Mouse (Mus musculus): ENCODE results near the gene Hibadh. TPM values are rescaled to one million over a fixed set of nuclear protein-coding genes. Genes with fewer than 3 reads are reported as not detected.

The Hibadh gene
- polyA plus RNA-seq, 1 experiment: 0.50 TPM

GRCm38 (mm10) chr6:52502986-52503385 is 137.2 kb downstream of the Hibadh start:
- no peak for TF ChIP-seq TAL1 (IDR thresholded peaks at IDR 0.05; ENCODE audit: low read length)
- no peak for TF ChIP-seq GATA1 (IDR thresholded peaks at IDR 0.05; ENCODE audit: low read length)
- Histone ChIP-seq H3K4me3 (replicated peaks) (no peak overlapping the region), H3K4me1 (ENCODE audit: control insufficient read depth) (no peaks in the 10 kb centered on the region), H3K9me3 (ENCODE audit: control insufficient read depth, low read length) (no peaks in the 10 kb centered on the region), H3K27me3 (ENCODE audit: control insufficient read depth) (no peaks in the 10 kb centered on the region), H3K36me3 (ENCODE audit: control insufficient read depth) (no peaks in the 10 kb centered on the region)

- Histone ChIP-seq H3K4me1 (ENCODE audit: control insufficient read depth) (no peaks in the 10 kb centered on the region), H3K36me3 (ENCODE audit: control insufficient read depth) (no peaks in the 10 kb centered on the region), H3K4me3 (replicated peaks) (no peak overlapping the region), H3K27me3 (ENCODE audit: control insufficient read depth) (no peaks in the 10 kb centered on the region), H3K9me3 (ENCODE audit: control insufficient read depth, low read length) (no peaks in the 10 kb centered on the region)
- TF ChIP-seq TAL1 (IDR thresholded peaks at IDR 0.05; ENCODE audit: low read length) (no peak), GATA1 (IDR thresholded peaks at IDR 0.05; ENCODE audit: low read length) (no peak)
Measured at GRCm38 (mm10) chr6:52501479-52501878, 138.7 kb downstream of the Hibadh start.

Other genes starting within 250 kb of the Hibadh start
- gene Tax1bp1, start 73.3 kb upstream of the Hibadh start, polyA plus RNA-seq (2012): 1.3 and 2.0 TPM in 2 replicates